Mouse (Mus musculus) gastrocnemius, postnatal 10 days (tissue): ENCODE results near the gene Dhx37. TPM values are rescaled to one million over a fixed set of nuclear protein-coding genes. Genes with fewer than 3 reads are reported as not detected.
"Not testable (repeated sequence)": the region's sequence is repeated elsewhere in the genome, so short reads cannot be mapped to it uniquely, and the experiment has no call there.

Source experiments
- DNase-seq: peaks from one replicate; pipeline ENCODE4 v3.0.0; 2021; ENCODE audit warnings: mixed read lengths
- total RNA-seq, 2 experiments: library from RNA; stranded (reverse); gene quantifications; 2 replicates each; pipeline ENCODE4 v1.2.3; 2021

Gene Dhx37
- total RNA-seq, 2 experiments from 2014 or later, result 3.7 to 4.6 TPM

GRCm38 (mm10) chr5:125448631-125449030 lies 14.7 kb upstream of the Dhx37 start:
- no peak for DNase-seq

DNA sequence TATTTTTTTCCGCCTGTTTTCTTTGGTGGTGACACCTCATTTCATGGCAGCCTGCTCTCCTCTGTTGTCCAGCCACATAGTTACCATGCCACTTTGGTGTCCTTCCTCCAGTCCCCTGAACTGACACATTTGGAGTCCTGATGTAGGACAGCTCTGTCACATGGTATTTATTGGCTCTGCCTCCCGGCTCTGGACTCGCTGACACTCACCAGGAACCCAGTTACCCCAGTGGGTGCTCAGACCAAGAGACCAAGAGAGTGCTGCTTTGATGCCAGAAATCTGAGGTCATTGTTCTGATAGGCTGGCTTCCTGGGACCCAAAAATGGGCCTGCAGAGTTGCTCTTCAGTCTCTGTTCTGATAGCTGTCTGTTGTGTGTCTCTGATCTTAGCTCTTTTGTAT lies 14.1 kb upstream of the Dhx37 start:
- no peak for DNase-seq

DNA sequence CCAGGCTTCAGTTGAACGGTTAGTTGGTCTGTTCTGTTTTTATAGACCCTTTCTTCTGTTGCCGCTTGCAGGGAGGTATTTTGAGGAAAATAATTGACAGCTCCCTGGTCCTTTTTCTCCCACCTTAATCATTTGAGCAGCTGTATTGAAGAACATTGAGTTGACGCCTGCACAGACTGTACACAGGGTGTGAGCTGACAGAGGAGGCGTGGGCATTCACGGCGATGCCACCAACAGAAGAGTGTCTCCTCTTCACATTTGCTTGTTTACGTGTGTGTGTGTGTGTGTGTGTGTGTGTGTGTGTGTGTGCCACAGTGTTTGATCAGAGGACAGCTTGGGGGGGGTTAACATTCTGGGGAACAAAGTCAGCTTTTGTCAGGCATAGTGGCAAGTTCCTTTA lies 12.4 kb upstream of the Dhx37 start:
- DNase-seq, result no peak

GRCm38 (mm10) chr5:125444554-125444953 lies 10.6 kb upstream of the Dhx37 start:
- DNase-seq, result no peak

- no peak for DNase-seq
Observed at GRCm38 (mm10) chr5:125443915-125444314, 10.0 kb upstream of the Dhx37 start.

DNA sequence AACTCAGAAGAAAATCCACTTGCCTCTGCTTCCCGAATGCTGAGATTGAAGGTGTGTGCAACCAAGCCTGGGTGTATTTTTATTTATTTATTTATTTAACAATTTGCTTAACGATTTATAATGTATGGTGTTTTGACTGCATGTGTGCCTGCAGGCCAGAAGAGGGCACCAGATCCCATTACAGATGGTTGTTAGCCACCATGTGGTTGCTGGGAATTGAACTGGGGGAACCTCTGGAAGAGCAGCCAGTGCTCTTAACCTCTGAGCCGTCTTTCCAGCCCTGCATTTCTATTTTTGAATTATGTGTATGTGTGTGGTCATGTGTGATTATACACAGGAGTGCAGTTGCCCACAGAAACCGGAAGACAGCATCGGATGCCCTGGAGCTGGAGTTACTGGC lies 9.4 kb upstream of the Dhx37 start:
- DNase-seq, result no peak

- DNase-seq, result no peak
Observed at GRCm38 (mm10) chr5:125442136-125442995, 8.4 kb upstream of the Dhx37 start.

GRCm38 (mm10) chr5:125441234-125442114 lies 7.6 kb upstream of the Dhx37 start, which contains the start of gene Bri3bp:
TSS of gene Bri3bp (plus strand) at chr5:125441568.
- DNase-seq, result peak; percentile 53

DNA sequence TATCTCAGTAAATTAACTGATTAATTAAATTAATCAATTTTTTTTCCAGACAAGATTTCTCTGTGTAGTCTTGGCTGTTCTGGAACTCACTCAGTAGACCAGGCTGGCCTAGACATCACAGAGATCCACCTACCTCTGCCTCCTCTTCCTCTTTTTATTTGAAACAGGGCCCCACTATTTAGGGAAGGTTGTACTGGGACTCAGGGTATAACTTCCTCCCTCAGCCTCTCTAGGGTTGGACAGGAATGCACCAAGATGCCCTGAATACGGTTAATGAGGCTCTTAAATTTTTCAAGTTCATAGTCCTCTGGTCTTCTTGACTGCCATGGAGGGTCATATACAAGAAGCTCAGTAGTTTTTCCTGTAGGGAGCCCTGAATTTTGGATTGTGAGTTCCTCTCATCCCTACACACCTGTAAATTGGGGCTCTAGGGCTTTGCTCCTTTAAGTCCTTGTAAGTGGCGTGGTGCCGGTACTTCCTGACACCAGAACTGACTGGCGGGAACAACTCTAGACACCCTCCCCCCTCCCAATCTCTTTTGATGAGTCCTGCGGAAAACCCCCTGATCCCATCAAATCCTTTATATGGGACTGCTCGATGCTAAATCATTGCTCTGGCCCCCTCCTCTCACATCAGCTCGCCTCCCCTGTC lies 6.8 kb upstream of the Dhx37 start:
- DNase-seq, result no peak

DNA sequence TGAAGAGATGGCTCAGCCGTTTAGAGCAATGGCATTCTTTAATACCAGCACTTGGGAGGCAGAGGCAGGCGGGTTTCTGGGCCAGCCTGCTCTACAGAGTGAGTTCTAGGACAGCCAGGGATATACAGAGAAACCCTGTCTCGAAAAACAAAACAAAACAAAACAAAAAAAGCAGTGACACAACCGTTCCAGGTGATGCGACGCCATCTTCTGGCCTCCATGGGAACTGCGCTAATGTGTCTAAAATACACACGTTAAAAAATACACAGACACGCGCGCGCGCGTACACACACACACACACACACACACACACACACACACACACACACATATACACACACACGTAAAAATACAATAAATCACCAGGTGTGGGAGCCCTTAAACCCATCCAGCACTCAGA lies 426 bp upstream of the Dhx37 start:
- not testable (repeated sequence) for DNase-seq

GRCm38 (mm10) chr5:125432324-125432723 lies 1.6 kb downstream of the Dhx37 start:
- DNase-seq, result not testable (repeated sequence)

DNA sequence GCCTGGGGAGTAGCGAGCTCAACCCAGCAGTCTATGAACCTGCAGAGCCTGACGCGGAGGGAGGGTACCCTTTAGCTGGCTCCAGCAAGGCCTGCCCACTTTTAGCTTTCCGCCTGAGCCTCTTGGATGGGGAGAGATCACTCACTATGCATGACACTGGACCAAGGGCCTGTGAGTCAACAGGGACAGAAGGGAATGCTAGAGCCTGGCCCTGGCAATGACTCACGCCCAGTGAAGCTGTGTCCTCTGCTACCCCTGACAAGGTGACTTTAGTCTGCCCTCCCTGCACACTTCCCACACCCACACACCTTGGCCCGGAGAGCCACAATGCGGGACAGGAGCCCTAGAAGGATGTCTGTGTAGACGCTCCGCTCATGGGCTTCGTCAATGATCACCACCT lies 7.6 kb downstream of the Dhx37 start:
- no peak for DNase-seq

DNA sequence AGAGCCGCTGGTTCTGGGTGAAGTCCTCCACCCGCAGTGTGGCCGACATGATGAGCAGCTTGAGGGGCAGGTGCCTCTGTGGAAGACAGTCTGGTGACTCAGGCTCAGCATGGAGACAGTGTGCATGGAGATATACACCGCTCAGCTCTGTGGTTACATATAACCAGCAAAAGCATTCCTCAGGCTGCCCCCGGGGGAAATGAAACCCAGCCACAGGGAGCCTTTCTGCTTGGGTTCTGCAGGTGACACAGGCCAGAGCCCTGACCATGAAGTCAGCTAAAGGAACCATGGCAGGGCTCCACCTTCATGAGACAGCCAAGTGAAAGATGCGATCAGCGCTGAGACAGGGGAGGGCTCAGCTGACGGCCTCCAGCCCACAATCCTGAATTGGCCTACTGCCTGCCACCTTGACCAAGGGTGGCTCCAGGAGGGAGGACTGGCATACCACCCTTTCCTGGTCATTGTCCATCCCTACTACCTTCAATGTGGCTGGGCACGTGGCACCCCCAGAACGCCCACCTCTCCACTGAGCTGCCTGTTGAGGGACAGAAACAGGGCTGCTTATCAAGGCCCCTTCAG lies 8.1 kb downstream of the Dhx37 start:
- DNase-seq, result no peak

- no peak for DNase-seq
Observed at GRCm38 (mm10) chr5:125419124-125419523, 14.8 kb downstream of the Dhx37 start.

DNA sequence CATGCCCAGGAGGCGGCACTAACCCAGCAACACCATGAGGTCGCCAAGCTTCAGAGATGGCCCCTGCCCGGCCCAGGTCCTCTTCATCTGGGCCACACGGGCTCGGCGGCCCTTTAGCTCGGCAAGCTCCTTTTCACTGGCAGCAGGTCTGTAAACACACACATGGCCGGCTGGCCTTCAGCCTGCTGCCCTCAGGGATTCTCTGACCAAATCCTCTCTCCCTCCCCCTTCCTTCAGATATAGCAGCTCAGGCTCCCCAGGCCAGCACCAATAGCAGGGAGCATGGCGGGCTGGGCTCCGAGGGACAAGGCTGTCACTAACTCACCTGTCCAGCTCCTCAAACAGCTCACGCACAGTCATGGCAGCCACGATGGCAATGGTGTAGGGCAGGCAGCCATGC lies 15.3 kb downstream of the Dhx37 start:
- DNase-seq, result no peak

- DNase-seq, result no peak
Observed at GRCm38 (mm10) chr5:125416183-125416582, 17.7 kb downstream of the Dhx37 start.

- DNase-seq, result no peak
Observed at GRCm38 (mm10) chr5:125413763-125414162, 20.2 kb downstream of the Dhx37 start.

DNA sequence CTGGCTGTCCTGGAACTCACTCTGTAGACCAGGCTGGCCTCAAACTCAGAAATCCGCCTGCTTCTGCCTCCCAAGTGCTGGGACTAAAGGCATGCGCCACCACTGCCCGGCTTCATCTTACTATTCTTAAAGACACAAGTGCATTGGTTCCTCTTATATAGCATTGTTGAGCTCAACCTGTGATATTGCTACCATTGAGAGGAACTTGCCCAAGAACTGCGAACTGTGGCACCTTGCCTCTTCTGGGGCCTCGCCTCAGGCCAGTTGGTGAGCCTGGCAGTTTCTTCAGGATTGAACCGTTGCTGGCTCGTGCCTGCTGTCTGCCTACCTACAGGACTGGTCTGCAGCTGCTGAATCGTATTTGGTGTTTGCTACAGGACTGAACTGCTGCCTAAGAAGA lies 21.4 kb downstream of the Dhx37 start:
- DNase-seq, result not testable (repeated sequence)

- peak; percentile 69 for DNase-seq
Observed at GRCm38 (mm10) chr5:125411972-125412530, 21.9 kb downstream of the Dhx37 start.

- DNase-seq, result peak; percentile 30
Observed at GRCm38 (mm10) chr5:125409348-125410090, 24.4 kb downstream of the Dhx37 start.

DNA sequence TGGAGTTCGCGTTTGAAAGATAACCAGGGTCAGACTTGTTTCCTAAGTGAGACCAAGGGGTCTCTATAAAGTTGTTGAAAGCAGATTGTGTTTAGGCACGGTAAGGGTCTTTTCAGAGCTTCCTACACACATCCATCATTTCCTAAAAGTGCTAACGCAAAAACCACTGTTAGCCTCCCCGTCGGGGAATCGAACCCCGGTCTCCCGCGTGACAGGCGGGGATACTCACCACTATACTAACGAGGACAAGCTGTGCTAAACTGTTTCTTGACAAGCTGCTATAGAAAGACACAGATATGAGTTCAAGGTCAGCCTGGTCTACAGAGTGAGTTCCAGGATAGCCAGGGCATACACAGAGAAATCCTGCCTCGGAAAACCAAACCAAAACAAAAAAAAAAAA lies 25.1 kb downstream of the Dhx37 start:
- peak; percentile 84 for DNase-seq
